Mouse (Mus musculus) megakaryocyte, embryonic 14.5 days (primary cell): ENCODE measurements around the gene Dao. TPM values are rescaled to one million over a fixed set of nuclear protein-coding genes. Genes with fewer than 3 reads are reported as not detected.

Experiments
- H3K27me3 ChIP-seq: replicated peaks from 2 replicates; pipeline ENCODE3; 2012; ENCODE audit warnings: inconsistent platforms
- H3K36me3 ChIP-seq: replicated peaks from 2 replicates; pipeline ENCODE3; 2012; ENCODE audit warnings: low read length, inconsistent platforms, mixed read lengths
- H3K4me1 ChIP-seq: 2 replicates; pipeline ENCODE4 v1.6.1; 2012; ENCODE audit warnings: inconsistent platforms
- H3K4me3 ChIP-seq: replicated peaks from 2 replicates; pipeline ENCODE3; 2012; ENCODE audit warnings: moderate library complexity, mild to moderate bottlenecking, inconsistent platforms
- H3K9me3 ChIP-seq: 2 replicates; pipeline ENCODE4 v1.6.1; 2012; ENCODE audit warnings: inconsistent platforms
- FLI1 ChIP-seq: IDR thresholded peaks from 2 replicates; pipeline ENCODE4 v1.6.1; 2012; ENCODE audit warnings: low read length, inconsistent platforms, mixed read lengths
- GATA1 ChIP-seq: IDR thresholded peaks from 3 replicates; pipeline ENCODE4 v1.6.1; 2012; ENCODE audit warnings: mixed read lengths, low read length, inconsistent platforms, borderline replicate concordance
- polyA plus RNA-seq: library from polyadenylated mRNA; stranded (reverse); fragments of >175 nt; gene quantifications from 2 replicates; pipeline ENCODE4 v1.2.3, GENCODE M21; 2012; ENCODE audit warnings: low replicate concordance; ENCODE audit not compliant: insufficient read depth

Dao gene
- polyA plus RNA-seq, 1 experiment, result not detected

- TF ChIP-seq GATA1 (no peak), FLI1 (no peak)
- Histone ChIP-seq H3K27me3 (no peaks in the 10 kb centered on the region), H3K4me1 (peaks cover 35% of the 10 kb centered on the region), H3K36me3 (peaks cover 70% of the 10 kb centered on the region), H3K4me3 (no peak overlapping the region), H3K9me3 (no peaks in the 10 kb centered on the region)
These were observed 35.1 kb upstream of the Dao start for GRCm38 (mm10) chr5:113968371-113968770.

GRCm38 (mm10) chr5:113971434-113971960 lies 32.0 kb upstream of the Dao start:
- no peak for TF ChIP-seq FLI1
- TF ChIP-seq GATA1, result no peak
- Histone ChIP-seq H3K9me3 (no peaks in the 10 kb centered on the region), H3K27me3 (peaks cover 2% of the 10 kb centered on the region), H3K4me3 (no peak overlapping the region), H3K36me3 (peaks cover 43% of the 10 kb centered on the region), H3K4me1 (peaks cover 44% of the 10 kb centered on the region)

DNA sequence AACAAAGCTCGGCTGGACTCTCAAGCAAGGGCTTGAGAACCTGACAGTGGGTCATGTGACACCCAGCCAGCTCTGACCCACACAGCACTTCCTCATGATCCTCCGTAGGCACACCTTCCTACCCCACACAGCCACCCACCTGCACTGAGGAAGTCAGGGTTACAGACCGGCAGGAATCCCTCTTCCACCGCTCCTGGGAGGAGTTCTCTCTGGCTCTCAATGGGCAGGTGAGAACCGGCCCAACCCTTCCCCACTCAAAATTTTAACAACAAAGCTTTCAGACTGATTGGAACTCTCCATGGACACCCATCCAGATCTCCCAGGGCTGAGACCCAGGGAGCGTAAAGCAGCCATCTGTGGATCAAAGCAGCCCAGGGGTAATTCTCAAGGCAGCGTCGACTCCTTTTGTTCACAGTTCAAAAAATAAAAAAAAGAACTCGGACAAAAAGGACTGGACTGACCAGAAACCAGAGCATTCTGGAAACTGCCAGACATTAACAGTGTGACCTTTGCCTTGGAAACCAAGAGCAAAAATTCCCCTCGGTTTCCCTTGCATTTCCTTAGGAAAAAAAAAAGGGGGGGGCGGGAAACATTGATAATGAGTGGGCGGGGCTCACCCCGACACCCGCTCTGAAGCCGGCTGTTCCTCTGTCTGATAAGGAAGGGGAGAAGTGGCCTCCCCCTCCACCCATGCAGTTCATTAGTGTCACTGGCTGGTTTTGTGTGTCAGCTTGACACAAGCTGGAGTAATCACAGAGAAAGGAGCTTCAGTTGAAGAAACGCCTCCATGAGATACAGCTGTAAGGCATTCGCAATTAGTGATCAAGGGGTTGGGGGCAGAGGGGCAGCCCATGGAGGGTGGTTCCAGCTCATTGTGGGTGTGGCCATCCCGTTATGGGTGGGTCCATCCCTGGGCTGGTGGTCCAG lies 30.7 kb upstream of the Dao start:
- Histone ChIP-seq H3K4me3 (no peak overlapping the region), H3K4me1 (peaks cover 51% of the 10 kb centered on the region), H3K9me3 (no peaks in the 10 kb centered on the region), H3K36me3 (peaks cover 44% of the 10 kb centered on the region), H3K27me3 (peaks cover 2% of the 10 kb centered on the region)
- TF ChIP-seq FLI1, result no peak

DNA sequence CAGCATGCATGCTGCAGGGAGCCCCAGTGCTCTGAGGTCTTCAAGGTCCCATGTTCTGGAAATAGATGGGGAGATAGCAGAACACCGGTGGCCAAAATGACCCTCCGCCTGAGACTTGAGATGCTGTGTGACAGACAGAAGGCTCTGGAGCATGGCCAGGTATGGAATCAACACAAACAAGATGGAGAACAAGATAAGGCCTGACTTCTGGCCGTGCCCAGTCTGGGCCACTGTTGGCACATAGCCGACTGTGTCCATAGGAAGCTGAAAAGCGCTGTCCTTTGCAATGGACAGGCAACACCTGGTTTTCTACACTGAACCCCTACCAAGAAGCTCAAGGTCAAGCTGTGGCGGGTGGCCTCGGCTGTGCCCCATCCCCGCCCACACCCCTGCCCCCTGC lies 29.7 kb upstream of the Dao start:
- Histone ChIP-seq H3K36me3 (peaks cover 42% of the 10 kb centered on the region), H3K4me3 (no peak overlapping the region), H3K9me3 (no peaks in the 10 kb centered on the region), H3K27me3 (peaks cover 2% of the 10 kb centered on the region), H3K4me1 (peaks cover 51% of the 10 kb centered on the region)
- TF ChIP-seq FLI1 (no peak), GATA1 (no peak)

- peaks cover 51% of the 10 kb centered on the region for H3K4me1 ChIP-seq
These were observed 28.9 kb upstream of the Dao start for GRCm38 (mm10) chr5:113974576-113974975.

GRCm38 (mm10) chr5:113975538-113976215 lies 27.8 kb upstream of the Dao start:
- H3K4me3 ChIP-seq, result no peak overlapping the region
- peaks cover 23% of the 10 kb centered on the region for H3K36me3 ChIP-seq
- H3K9me3 ChIP-seq, result no peaks in the 10 kb centered on the region
- peaks cover 2% of the 10 kb centered on the region for H3K27me3 ChIP-seq
- TF ChIP-seq FLI1 (no peak), GATA1 (no peak)
- peaks cover 61% of the 10 kb centered on the region for H3K4me1 ChIP-seq

More at GRCm38 (mm10) chr5:113974576-113974975, 28.9 kb upstream of the Dao start:
- Histone ChIP-seq H3K27me3 (peaks cover 2% of the 10 kb centered on the region), H3K36me3 (peaks cover 34% of the 10 kb centered on the region), H3K4me3 (no peak overlapping the region), H3K9me3 (no peaks in the 10 kb centered on the region)
- TF ChIP-seq GATA1, result no peak
- TF ChIP-seq FLI1, result no peak

- TF ChIP-seq GATA1, result no peak
- TF ChIP-seq FLI1, result no peak
- Histone ChIP-seq H3K9me3 (no peaks in the 10 kb centered on the region), H3K27me3 (peaks cover 2% of the 10 kb centered on the region), H3K36me3 (peaks cover 30% of the 10 kb centered on the region), H3K4me3 (no peak overlapping the region), H3K4me1 (peaks cover 65% of the 10 kb centered on the region)
These were observed 26.9 kb upstream of the Dao start for GRCm38 (mm10) chr5:113976597-113976996.

DNA sequence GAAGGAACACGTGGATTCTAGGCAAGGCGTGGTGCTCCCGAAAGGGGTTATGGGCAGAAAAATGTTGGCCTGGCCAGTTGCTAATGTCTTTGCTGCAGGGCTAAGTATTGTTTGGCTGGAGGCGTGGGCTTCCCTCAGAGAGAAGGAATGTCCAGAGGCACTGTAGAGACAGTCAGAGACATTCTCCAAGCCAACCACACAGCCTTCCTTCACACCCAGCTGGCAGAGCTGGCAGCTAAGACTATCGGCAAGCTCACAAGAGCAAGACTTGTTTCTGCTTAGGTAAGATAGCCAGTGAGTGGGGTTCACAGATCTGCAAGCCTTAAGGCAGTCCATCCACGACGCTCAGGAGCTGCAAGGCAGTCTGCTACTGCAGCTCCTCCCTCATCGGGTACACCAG lies 26.2 kb upstream of the Dao start:
- Histone ChIP-seq H3K9me3 (no peaks in the 10 kb centered on the region), H3K36me3 (peaks cover 35% of the 10 kb centered on the region), H3K4me3 (no peak overlapping the region), H3K27me3 (peaks cover 2% of the 10 kb centered on the region), H3K4me1 (peaks cover 64% of the 10 kb centered on the region)
- TF ChIP-seq FLI1 (no peak), GATA1 (no peak)

DNA sequence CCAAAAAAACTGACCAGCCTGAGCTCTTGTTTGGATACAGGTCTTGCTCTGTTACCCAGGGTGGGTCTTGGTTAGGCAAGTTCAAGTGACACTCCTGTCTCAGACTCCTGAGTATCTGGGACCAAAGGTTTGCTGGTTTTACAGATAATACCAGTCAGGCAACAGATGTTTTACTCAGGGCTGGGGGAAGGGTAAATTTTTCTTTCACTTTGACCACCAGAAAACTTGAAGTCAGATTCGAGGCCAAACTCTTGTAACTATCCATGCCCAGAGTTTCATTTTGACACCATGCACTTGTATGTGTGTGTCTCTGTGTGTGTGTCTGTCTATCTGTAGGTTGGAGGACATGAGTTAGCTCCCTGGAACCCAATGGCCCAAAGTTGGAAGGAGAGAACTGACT lies 23.0 kb upstream of the Dao start:
- TF ChIP-seq GATA1 (no peak), FLI1 (no peak)
- Histone ChIP-seq H3K27me3 (peaks cover 2% of the 10 kb centered on the region), H3K4me3 (no peak overlapping the region), H3K9me3 (no peaks in the 10 kb centered on the region), H3K4me1 (peaks cover 44% of the 10 kb centered on the region), H3K36me3 (peaks cover 49% of the 10 kb centered on the region)

DNA sequence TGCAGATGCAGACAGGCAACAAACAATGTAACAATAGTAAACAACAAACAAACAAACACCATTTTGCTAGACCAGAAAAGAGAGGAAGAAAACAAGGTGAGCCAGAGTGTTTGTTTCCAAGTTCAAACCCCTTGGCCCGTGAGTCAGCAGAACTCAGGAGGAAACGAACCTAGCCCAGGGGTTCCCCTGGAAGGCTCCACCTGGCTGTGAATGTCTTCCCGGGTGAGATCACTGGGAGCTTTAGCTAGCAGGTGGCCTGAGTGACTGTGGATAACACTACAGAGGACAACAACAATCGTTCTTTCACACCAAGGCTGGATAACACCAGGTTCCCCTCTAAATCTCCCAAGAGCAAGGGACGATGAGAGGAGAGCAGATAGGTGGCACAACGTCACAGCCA lies 22.3 kb upstream of the Dao start:
- no peak for TF ChIP-seq GATA1
- no peak for TF ChIP-seq FLI1
- peaks cover 44% of the 10 kb centered on the region for H3K4me1 ChIP-seq
- no peaks in the 10 kb centered on the region for H3K9me3 ChIP-seq
- H3K4me3 ChIP-seq, result no peak overlapping the region
- no peaks in the 10 kb centered on the region for H3K27me3 ChIP-seq
- H3K36me3 ChIP-seq, result peaks cover 49% of the 10 kb centered on the region
